Mouse (Mus musculus) lung, embryonic 16.5 days (tissue): ENCODE data around the gene Msi1. TPM values are rescaled to one million over a fixed set of nuclear protein-coding genes. Genes with fewer than 3 reads are reported as not detected.

Experiments
- ATAC-seq: fragments of 200-750 bp; cut with Nextera tagmentation; 2 replicates; pipeline ENCODE4 v1.8.0; 2017; ENCODE audit warnings: low read depth, mild to moderate bottlenecking, moderate library complexity
- H3K27ac ChIP-seq: fragments of 300-500 bp; sonication (generic); 2 replicates; pipeline ENCODE4 v1.5.1; 2014; ENCODE audit warnings: mild to moderate bottlenecking, control low read depth, low read length
- H3K27me3 ChIP-seq: fragments of 300-500 bp; sonication (generic); 2 replicates; pipeline ENCODE4 v1.6.1; 2014; ENCODE audit warnings: low read depth, low read length, mixed read lengths; ENCODE audit not compliant: control insufficient read depth, insufficient read depth
- H3K36me3 ChIP-seq: fragments of 300-500 bp; sonication (generic); 2 replicates; pipeline ENCODE4 v1.6.1; 2014; ENCODE audit warnings: low read length; ENCODE audit not compliant: control insufficient read depth, insufficient read depth
- H3K4me1 ChIP-seq: fragments of 300-500 bp; sonication (generic); replicated peaks from 2 replicates; pipeline ENCODE4 v1.6.1; 2014; ENCODE audit warnings: low read length, mixed read lengths; ENCODE audit not compliant: control insufficient read depth, insufficient read depth
- H3K4me2 ChIP-seq: fragments of 300-500 bp; sonication (generic); 2 replicates; pipeline ENCODE4 v1.6.1; 2014; ENCODE audit warnings: low read depth, low read length, control low read depth
- H3K4me3 ChIP-seq: fragments of 300-500 bp; sonication (generic); 2 replicates; pipeline ENCODE4 v1.5.1; 2014; ENCODE audit warnings: mild to moderate bottlenecking, low read length, control low read depth
- H3K9ac ChIP-seq: fragments of 300-500 bp; sonication (generic); 2 replicates; pipeline ENCODE4 v1.6.1; 2014; ENCODE audit warnings: low read length, control low read depth
- H3K9me3 ChIP-seq: fragments of 300-500 bp; sonication (generic); 2 replicates; pipeline ENCODE4 v1.6.1; 2016; ENCODE audit warnings: low read length; ENCODE audit not compliant: control insufficient read depth
- WGBS: fragments of 180-500 bp; shearing (Covaris S2); extraction: QIAGEN DNeasy Blood & Tissue Kit; methylation state at CpG from one replicate; pipeline ENCODE4 v1.1.7; 2014; 5-methylcytosine and 5-hydroxymethylcytosine counted together
- polyA plus RNA-seq: library from polyadenylated mRNA; unstranded; fragments of >200 nt; fragmentation: Nextera tagmentation; extraction: Ambion mirVana; gene quantifications from 2 replicates; pipeline ENCODE4 v1.2.1, GENCODE M21; 2015

Gene Msi1
- polyA plus RNA-seq, 1 experiment from 2014 or later: 6.0 TPM

- peak overlapping the region; percentile 47 for H3K4me2 ChIP-seq
- peak overlapping the region; percentile 32; the same call in 1 of the 2 replicates for H3K9ac ChIP-seq
- peaks cover 8% of the 10 kb centered on the region for H3K4me1 ChIP-seq
- H3K27ac ChIP-seq: no peak overlapping the region
- no peaks in the 10 kb centered on the region for H3K9me3 ChIP-seq
- ATAC-seq: no peak
- WGBS: 20% methylated on average over 17 of the region's 17 CpGs
- peak overlapping the region; percentile 24; the same call in 1 of the 2 replicates for H3K4me3 ChIP-seq
- no peaks in the 10 kb centered on the region for H3K36me3 ChIP-seq
- H3K27me3 ChIP-seq: no peaks in the 10 kb centered on the region; the same call in 1 of the 2 replicates
Observed at GRCm38 (mm10) chr5:115403436-115404140, 25.8 kb upstream of the Msi1 start.

GRCm38 (mm10) chr5:115404241-115404794 is 25.1 kb upstream of the Msi1 start:
- Histone ChIP-seq H3K4me2 (peak overlapping the region; percentile 47), H3K9ac (no peak overlapping the region; the same call in 1 of the 2 replicates), H3K9me3 (no peaks in the 10 kb centered on the region), H3K4me3 (peak overlapping the region; percentile 24; the same call in 1 of the 2 replicates), H3K36me3 (no peaks in the 10 kb centered on the region), H3K27ac (no peak overlapping the region), H3K27me3 (no peaks in the 10 kb centered on the region; the same call in none of the 2 replicates), H3K4me1 (0 out of 2 replicates have a peak, but pooled peaks cover 6% of the 10 kb centered on the region)
- no peak; the same call in 1 of the 2 replicates for ATAC-seq
- WGBS: 2% methylated on average over 18 of the region's 18 CpGs

GRCm38 (mm10) chr5:115405205-115405604 is 24.2 kb upstream of the Msi1 start:
- H3K27me3 ChIP-seq: peaks cover 2% of the 10 kb centered on the region
- no peaks in the 10 kb centered on the region for H3K9me3 ChIP-seq
- 54% methylated on average over 8 of the region's 8 CpGs for WGBS
- ATAC-seq: no peak
- H3K4me3 ChIP-seq: no peak overlapping the region
- no peak overlapping the region for H3K4me2 ChIP-seq
- no peak overlapping the region for H3K27ac ChIP-seq
- H3K4me1 ChIP-seq: 0 out of 2 replicates have a peak, but pooled peaks cover 6% of the 10 kb centered on the region
- no peaks in the 10 kb centered on the region for H3K36me3 ChIP-seq
- no peak overlapping the region for H3K9ac ChIP-seq

- no peak overlapping the region for H3K4me3 ChIP-seq
- H3K4me1 ChIP-seq: 0 out of 2 replicates have a peak, but pooled peaks cover 6% of the 10 kb centered on the region
- ATAC-seq: peak; percentile 72; the same call in 1 of the 2 replicates
- 19% methylated on average over 9 of the region's 9 CpGs for WGBS
- no peak overlapping the region for H3K9ac ChIP-seq
- no peaks in the 10 kb centered on the region for H3K36me3 ChIP-seq
- no peak overlapping the region for H3K27ac ChIP-seq
- peak overlapping the region; percentile 7; the same call in 1 of the 2 replicates for H3K4me2 ChIP-seq
- H3K27me3 ChIP-seq: peaks cover 2% of the 10 kb centered on the region
- no peaks in the 10 kb centered on the region for H3K9me3 ChIP-seq
Observed at GRCm38 (mm10) chr5:115408110-115408509, 21.3 kb upstream of the Msi1 start.

- H3K9me3 ChIP-seq: no peaks in the 10 kb centered on the region
- no peak overlapping the region for H3K27ac ChIP-seq
- 42% methylated on average over 24 of the region's 24 CpGs for whole genome bisulfite sequencing
- H3K27me3 ChIP-seq: no peaks in the 10 kb centered on the region
- peak overlapping the region; percentile 54 for H3K4me2 ChIP-seq
- H3K4me3 ChIP-seq: peak overlapping the region; percentile 37
- peak overlapping the region; percentile 52 for H3K9ac ChIP-seq
- 0 out of 2 replicates have a peak, but pooled peaks cover 2% of the 10 kb centered on the region for H3K4me1 ChIP-seq
- H3K36me3 ChIP-seq: no peaks in the 10 kb centered on the region
- peak; percentile 17; the same call in 1 of the 2 replicates for ATAC-seq
Observed at GRCm38 (mm10) chr5:115415111-115416085, 14.0 kb upstream of the Msi1 start.

- H3K4me3 ChIP-seq: peak overlapping the region; percentile 90
- H3K4me2 ChIP-seq: peak overlapping the region; percentile 99
- no peak for ATAC-seq
- H3K36me3 ChIP-seq: 0 out of 2 replicates have a peak, but pooled peaks cover 2% of the 10 kb centered on the region
- peaks cover 17% of the 10 kb centered on the region for H3K27me3 ChIP-seq
- no peaks in the 10 kb centered on the region for H3K9me3 ChIP-seq
- WGBS: 2% methylated on average over 20 of the region's 20 CpGs
- H3K27ac ChIP-seq: no peak overlapping the region
- H3K9ac ChIP-seq: peak overlapping the region; percentile 90
- H3K4me1 ChIP-seq: peaks cover 15% of the 10 kb centered on the region; the same call in 1 of the 2 replicates
Observed at GRCm38 (mm10) chr5:115428831-115429358, 504 bp upstream of the Msi1 start.

GRCm38 (mm10) chr5:115430187-115430960 is 975 bp downstream of the Msi1 start:
- Histone ChIP-seq H3K9ac (peak overlapping the region; percentile 90), H3K4me2 (peak overlapping the region; percentile 99), H3K27ac (no peak overlapping the region), H3K36me3 (0 out of 2 replicates have a peak, but pooled peaks cover 2% of the 10 kb centered on the region), H3K27me3 (peaks cover 17% of the 10 kb centered on the region), H3K4me3 (peak overlapping the region; percentile 90), H3K9me3 (no peaks in the 10 kb centered on the region), H3K4me1 (peaks cover 15% of the 10 kb centered on the region; the same call in 1 of the 2 replicates)
- ATAC-seq: peak; percentile 39
- WGBS: under 1% methylated on average over 64 of the region's 73 CpGs
